Mouse (Mus musculus) megakaryocyte, embryonic 14.5 days (primary cell): ENCODE measurements around the gene Aldh1b1.

Experiments
- FLI1 ChIP-seq: IDR thresholded peaks from 2 replicates; pipeline ENCODE4 v1.6.1; 2012; ENCODE audit warnings: low read length, inconsistent platforms, mixed read lengths
- GATA1 ChIP-seq: IDR thresholded peaks from 3 replicates; pipeline ENCODE4 v1.6.1; 2012; ENCODE audit warnings: mixed read lengths, low read length, inconsistent platforms, borderline replicate concordance

DNA sequence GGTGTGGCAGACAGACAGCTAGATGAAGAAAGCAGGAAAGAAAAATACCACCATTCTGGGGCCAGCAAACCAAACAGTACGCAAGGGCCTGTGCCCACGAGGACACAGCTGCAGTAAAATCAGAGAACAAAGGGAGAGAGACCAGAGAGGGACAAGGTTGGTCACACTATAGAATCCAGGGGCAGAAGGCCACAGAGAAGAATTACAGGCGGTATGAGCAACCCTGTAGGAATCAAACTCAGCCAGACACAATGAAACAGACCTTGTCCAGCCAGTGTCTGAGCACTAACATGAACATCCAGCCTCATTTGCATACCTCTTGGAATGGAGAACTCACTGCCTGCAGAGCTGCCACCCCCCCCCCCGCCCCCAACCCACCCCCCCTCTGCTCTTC, 20.0 kb downstream of the Aldh1b1 start:
- no peak for TF ChIP-seq GATA1
- no peak for TF ChIP-seq FLI1
